Mouse (Mus musculus) frontal cortex, postnatal 36 days (tissue): ENCODE results near the gene Rpl19.

Experiments
- DNase-seq, 2 experiments: peaks; one replicate each; pipeline ENCODE4 v3.0.0; 2022; ENCODE audit warnings: low spot score in 2 of 2

Gene Rpl19

DNA sequence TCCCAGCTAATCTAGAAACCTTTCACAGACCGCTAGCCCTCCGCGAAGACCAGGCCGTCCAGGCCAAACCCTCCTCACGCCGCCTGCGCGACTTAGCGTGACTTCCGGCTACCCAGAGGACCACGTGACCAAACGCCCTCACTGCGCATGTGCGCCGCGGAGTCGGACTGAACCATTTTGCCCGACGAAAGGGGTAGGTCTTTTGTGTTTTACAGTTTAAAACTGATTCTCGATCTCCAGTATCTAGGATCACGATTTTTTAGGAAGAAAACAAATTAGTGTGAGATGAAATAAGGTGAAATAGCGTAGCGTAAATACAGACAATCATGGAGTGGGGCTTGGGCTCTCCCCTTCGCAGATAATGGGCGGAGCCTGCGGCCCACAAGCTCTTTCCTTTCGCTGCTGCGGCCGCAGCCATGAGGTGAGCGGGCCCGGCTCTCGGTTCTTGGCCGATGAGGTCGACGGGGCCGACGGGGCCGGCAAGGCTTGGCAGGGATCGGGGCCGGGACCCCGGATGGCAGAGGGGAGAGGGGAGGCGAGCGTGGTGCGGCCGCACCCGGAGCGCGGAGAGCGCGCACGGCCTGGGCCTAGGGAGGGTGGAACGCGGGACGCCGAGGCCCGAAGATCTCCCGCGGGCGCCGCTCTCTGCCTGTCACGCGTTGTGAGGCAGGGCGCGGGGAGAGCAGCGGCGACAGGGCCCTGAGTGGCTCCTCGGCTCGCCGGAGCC, at the start of gene Rpl19:
TSS of gene Rpl19 (plus strand) at position 141 of the 727 bp plus-strand sequence.
- peak; percentile 94 for DNase-seq

DNA sequence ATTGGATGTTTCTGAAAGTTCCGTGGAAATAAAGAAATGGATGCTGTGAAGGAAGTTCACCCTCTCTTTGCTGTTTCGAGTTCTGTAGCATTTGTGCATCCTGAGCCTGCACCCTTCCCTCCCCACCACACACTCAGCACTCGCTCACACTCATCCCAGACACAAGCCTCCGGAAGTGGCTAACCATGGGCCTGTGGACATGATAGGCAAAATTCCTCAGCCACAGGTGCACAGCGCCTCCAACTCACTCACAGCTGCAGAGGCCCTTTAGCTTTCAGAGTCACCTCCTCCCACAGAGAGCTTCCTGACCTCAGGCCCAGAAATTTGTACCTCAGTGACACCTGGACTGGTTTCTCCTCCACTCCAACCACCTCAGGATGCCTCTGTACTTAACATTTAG, 48.7 kb upstream of the Rpl19 start:
- DNase-seq = no peak

DNA sequence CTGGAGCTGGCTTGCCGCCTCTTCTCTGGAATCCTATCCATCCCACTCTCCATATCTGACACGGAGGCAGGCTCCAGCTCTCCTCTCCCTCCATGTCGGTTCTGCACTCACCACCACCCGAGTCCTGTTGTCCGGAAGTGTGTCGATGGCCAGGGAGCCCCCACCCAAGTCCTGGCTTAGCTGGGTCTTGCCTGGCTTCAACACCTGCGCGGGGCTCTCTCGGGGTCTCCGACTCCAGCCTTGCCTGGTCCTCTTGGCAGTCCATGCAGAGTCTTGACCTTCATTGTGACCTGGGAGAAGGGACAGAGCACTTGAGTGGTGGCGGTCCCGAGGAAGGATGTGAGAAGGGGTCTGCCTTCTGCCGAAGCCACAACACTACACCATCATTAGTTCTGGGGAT, 48.1 kb upstream of the Rpl19 start:
- DNase-seq = no peak

DNA sequence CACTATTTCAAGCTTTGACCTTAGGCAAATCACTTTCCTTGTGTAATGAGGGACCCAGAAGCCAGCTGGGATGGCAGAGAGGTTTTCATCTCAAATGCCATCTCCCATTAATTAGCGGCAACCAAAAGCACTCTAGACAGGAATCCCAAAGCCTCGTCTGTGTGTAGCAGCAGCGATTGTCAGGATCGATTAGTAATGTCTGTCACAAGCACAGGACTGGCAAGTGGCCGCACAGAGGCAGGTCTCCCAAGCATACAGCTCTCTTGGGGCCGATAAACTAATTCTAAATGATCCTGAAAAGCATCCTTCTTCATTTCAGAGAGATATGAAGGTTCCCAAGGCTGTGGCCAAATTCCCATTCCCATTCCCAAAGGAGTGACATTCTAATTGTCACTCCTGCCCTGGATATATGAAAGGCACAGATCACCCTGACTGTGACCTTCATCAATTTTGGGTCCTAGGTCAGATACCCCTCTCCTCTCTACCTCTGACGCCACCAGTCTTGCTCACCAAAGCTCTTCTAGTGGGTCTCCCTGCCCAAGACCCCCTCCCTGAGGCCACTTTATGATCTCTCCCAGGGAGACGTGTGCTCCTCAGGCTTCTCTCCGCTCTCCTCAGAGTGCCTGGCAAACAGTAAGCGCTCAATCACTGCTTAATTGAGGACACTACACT, 46.5 kb upstream of the Rpl19 start:
- DNase-seq = no peak

DNA sequence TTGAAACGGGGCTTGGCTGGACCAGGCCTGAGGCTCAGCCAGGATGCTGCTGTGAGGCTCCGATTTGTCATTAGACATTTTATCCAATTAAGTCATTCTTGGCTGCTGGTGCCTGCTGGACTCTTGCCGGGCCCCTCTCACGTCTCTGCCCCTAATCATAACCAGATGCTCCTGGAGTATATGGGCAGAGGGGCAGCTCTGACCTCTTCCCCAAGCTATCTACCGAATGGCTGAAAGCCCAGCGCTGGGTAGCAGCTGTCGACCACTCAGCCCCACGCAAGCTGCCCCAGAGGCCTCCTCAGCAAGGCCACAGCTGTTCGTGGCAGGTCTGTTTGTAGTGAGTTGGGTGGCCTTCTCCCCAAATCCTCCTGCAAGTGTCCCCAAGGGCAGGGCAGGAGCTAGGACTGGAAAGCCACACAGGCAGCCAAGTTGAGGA, 46.0 kb upstream of the Rpl19 start:
- no peak for DNase-seq

DNA sequence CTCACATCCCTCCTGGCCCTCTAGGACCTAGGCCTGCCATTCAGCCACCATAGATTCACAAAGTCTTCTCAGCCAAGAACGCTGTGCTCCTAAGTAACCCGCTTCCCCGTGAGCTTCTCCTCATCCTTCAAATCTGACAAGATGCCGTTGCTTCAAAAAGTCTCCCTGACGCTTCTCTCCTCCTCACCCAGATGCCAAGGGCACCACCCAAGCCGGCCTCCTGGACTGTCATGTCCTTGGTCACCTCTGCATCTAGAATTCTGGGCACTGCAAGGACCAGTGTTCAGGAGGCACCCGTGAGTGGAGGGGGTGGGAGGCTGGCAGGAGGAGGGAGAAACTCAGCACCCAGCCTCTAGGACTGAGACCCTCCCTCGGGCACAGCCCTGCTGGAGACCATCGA, 43.8 kb upstream of the Rpl19 start:
- DNase-seq = no peak

DNA sequence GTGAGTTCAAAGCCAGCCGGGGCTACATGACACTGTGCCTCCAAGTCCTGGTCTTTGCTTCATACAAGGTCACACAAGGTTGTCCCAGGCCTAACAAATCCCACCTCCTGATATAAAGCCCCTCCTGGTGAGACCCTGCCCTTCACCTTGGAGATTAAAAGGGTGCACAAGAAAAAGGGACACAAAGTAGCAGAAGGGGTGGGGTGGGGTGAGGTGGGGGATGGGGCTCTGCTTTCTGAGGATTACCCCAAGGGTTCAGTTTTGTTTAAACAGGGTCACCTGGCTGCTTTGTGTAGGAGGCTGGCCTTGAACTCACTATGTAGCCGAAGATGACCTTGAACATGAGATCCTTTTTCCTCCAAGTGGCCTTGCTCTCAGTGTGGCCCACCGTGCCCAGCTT, 43.0 kb upstream of the Rpl19 start:
- DNase-seq = no peak

DNA sequence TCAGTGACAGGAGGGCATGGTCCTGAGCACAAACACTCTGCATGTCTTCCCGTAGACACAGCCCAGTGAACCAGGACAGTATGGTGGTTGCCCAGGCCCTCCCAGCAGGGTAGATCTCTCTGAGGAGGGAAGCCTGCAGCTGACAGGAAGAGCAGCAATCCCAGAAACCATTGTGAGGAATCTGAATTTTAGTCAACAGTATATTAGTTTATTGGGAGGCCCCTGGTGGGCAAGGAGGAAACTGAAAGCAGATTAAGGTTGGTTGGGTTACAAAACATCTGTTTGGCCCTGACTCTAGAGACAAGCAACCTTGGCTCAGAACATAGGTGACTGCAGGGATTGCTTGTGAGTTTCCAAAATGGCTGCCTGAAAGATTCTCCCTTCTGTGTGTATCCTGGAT, 42.5 kb upstream of the Rpl19 start:
- no peak for DNase-seq

DNA sequence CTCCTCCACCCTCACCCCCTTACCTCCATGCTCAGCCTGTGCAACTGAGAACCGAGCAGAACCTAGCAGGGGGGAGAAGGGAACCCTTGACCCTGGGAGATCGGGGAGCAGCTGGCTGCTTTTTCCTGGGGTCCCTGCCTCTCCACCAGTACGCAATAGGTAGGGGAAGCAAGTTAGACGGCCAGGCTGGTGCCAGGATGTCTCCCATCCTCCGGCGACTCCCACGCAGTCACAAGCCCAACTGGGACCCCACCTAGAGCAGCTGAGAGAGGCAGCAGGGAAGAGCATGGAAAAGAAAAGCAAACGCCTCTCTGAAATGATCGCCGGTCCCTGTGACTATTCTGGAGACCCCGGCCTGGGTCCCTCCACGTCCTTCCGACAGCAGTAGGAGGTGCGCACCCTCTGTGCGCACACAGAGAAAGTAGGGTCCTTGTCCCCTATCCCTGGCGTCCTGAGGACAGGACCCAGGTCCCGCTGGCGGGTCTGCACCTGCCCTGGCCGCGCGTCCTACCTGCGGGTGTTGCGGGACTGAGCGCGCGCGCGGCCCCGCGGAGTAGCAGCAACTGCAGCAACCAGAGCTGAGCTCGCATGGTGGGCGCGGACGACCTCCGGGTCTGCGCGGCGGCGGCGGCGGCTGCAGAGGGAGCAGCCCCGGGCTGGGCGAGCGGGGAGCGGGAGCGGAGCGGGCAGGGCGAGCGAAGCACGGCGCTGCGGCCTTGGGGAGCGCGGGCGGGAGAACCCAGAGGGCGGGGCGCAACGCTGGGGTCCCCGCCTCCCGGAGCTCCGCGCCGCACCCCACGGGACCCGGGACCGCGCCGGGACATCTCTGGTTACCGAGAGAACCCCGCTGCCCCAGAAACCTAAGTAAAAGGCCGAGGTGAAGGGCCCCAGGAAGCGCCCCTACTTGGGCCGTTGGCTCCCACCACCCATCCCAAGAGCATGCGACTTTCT, 40.5 kb upstream of the Rpl19 start, which contains the start of gene Plxdc1:
TSS of gene Plxdc1 (minus strand) at position 718 of the 951 bp plus-strand sequence.
- DNase-seq = no peak

DNA sequence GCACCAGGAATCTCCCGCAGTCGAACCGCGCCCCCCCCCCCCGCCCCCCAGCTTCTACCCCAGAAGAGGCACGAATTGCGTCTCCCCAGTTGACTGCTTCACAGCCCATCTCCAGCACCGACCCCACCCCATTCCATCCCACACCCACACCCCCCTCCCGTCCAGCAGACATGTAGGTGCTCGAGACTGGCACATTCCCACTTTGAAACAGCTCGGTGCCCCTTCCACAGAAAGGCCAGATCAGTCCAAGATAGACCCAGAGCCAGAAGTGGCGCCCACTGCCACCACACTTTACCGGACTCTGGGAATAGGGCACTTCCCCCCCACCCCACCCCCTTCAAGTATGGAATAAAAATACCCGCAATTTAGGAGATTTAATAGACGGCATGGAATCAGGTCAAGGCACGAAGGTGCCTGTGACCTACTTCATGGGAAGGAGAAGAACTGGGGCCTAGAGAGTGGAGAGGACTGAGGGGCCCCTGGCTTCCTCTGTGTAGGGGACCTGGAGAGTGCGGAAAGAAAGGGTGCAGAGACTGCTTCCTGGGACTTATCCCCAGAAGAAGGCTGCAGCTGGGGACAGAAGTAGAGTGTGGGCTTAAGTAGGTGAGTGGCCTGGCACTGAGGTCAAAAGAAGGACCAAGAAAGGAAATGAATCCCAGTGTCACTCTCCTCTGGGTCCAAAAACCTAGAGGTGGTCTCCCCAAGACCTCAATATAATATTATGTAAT, 39.6 kb upstream of the Rpl19 start:
- no peak for DNase-seq

DNA sequence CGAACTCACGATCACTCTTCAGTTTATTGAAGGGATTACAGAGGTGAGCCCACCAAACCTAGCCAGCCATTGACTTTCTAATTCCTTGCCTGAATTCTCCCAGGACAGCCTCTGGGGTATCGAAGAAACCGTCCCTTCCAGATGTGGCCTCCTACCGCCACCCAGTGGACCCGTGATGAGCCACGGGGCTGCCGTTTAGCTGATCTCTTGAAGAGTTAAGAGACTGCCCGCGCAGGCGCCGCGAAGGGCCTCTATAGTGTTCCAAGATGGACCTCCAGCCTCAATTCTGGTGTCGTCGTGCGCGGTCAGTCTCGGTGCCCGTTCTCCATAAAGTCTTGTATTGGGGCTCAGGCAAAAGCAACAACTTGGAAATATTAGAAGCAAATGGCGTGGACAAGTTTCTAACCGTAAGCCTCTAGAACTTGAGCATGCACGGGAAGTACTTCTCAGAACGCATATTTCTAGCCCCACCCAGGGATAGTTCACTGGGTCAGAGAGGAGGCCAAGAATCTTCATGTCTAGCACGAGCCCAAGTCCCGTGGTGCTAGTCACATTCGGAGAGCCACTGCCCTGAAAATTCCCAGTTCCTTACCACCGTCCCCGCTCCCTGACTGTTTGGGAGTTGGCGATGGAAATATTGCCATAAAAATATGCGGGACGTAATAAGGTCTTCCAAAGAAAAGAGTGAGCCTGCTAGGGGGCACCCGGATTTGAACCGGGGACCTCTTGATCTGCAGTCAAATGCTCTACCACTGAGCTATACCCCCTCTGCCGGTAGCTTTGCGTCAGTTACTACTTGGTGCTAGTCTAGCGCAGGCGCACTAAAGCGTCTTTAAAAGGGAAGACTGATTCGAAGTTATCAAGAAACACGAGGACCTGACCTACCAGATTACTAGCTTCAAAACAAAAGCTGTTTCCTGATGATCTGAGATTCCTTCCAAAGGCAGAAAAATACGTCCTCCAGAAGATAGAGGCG, 38.7 kb upstream of the Rpl19 start:
- peak; percentile 99 for DNase-seq

DNA sequence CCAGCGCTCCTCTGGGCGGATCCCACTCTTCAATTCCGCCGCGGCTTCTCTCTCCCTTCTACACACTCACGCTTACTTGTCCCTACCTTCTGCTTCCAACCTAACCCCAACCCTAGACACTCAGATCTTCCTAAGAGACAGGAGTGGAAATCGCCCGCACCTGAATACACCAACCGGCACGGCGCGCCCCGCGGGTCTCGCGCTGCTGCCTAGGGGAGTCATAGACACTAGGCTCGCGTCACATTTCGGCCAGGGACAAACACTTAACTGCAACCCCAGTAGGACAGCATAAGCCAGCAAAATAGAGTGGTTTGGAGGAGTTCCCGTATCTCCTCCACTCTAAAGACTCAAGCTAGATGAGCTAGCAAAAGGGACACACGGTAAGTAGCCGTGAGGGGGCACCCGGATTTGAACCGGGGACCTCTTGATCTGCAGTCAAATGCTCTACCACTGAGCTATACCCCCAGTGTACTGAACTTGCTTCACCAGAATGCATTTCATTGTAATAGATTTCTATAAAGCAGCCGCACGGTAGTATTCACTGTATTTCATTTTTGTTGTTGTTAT, 37.9 kb upstream of the Rpl19 start:
- peak; percentile 88 to 92 for DNase-seq

DNA sequence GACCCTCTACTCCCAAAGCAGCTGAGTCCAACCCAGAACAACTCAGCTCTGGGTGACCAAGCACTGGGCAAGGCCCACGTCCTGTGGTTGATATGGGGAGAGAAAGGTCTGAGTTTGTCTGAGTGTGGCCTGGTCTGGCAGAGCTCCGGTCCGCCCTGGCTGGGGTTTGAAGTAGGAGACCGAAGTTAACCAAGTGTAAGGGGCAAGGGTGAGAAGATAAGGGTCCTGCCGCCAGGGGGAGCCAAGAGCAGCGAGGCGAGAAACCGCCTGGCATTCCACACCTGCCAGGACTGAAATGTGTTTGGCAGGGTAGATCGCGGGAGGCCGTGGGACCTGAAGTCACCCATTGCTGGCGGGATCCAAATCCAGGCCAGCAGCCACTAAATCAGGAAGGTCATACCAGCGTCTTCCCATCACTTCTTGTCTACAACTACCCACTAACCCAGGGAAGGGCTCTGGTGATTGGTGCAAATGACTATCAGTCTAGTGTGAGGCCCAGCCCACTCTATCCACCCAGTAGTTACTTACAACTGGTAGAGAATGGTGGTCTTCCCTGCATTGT, 31.9 kb upstream of the Rpl19 start:
- DNase-seq = no peak

DNA sequence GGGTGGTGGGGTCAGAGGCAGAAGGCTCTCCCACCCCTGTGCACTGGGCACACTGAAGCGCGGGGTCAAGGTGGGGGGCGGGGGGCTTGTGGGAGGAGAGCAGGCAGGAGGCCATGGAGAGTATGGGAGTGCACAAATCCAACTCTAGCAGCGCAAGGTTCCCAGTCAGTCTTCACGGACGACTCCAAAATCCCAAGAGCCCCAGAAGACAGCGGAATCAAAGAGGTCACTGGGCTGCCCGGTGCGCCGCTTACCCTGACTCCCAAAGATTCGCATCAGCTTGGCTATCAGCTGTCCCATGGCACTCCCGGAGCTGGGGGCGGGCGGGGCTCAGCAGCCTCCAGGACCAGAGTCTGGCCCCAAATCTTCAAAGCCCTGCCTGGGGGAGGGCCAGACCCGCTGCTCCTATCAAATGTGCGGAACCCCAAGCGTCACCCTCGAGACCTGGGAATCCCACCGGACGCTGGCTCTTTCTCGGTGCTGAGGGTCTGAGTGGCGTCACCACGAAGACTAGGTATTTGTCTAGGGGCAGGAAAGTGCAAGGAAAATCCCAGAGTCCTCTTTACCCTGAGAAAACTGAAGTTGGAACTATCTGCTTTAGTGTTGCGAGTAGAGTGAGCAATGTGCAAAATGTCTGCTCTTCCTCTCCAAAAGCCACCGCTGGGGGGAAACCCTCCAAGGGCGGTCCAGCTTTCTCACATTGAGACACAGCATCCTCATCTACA, 30.8 kb upstream of the Rpl19 start, which contains the start of gene Arl5c:
TSS of gene Arl5c (minus strand) at position 618 of the 725 bp plus-strand sequence.
- DNase-seq = no peak

DNA sequence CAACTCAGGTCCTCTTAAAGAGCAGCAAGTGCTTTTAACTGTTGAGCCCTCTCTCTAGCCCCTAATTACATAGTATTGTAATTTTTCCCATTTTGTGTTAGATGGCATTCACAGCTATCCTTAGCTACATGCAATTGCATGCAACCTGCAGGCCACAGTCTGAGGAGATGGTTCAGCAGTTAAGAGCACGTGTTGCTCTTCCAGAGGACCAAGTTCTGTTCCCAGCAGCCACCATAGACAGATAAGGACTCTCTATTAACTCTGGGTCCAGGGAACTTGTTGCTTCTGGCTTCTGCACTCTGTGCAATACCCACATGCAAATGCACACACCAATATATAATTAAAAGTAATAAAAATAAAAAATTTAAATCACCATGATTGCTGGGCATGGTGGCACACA, 29.8 kb upstream of the Rpl19 start:
- DNase-seq = no peak

DNA sequence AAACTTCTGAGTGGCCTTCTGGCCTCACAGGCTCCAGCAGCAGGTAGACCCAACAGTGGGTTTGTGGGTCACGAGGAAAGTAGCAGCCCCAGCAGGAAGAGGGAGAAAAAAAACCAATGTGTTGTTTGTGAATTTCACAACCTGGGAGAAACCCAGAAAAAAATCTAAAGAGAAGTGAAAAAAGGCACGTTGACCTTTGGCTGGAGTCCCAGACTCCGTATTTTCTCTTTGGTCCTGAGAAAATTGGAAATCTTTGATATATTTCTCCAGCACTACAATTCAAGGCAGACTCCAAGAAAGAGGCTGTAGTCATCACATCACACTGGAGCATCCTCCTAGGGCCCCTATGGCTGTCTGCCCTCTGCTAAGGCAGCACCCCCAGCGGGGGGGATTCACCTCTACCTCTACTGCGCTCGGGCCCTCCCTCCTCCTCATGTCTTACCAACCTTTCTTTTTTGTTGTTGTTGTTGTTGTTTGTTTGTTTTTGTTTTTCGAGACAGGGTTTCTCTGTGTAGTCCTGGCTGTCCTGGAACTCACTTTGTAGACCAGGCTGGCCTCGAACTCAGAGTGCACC, 29.0 kb upstream of the Rpl19 start:
- no peak for DNase-seq

DNA sequence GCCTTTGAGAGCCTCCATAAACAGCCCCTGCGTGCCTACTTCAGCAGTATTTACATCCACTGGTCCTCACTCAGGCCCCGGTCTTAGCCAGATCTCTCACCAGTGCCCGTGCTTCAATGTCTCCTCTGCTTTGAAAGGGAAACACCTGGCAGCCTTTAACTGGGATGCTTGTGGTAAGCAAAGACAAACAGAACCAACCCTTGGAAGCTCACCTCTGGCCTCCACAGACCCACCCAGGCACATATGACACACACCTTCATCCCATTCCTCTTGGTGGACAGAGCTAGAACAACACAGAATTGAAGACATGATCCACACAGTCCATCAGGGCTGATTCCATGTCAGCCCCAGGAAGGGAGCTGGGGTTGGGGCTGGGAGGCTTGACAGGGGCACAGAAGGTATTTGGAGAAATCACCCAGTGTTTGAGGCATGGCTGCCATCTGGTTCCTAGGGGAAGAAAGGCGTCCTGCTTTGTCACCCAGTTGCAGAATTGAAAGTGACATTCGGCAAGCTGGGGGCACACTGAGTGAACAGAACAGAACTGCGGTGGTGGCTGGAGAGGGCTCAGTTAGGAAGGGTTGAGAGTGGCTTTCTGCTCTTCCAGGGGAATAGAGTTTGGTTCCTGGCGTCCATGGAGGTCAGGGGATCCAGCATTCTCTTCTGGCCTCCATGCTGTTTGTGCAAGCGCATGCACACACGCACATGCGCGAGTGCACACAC, 28.3 kb upstream of the Rpl19 start:
- no peak for DNase-seq
